Mouse (Mus musculus) bone marrow macrophage, adult 2 months (primary cell): Measurements from ENCODE around the gene Jak3.

Experiments
- CTCF ChIP-seq: IDR thresholded peaks from 2 replicates; pipeline ENCODE4 v1.5.1; 2012; ENCODE audit warnings: low read depth, mild to moderate bottlenecking, low read length, moderate library complexity
- POLR2A ChIP-seq: IDR thresholded peaks from 2 replicates; pipeline ENCODE4 v1.6.1; 2012; ENCODE audit warnings: mild to moderate bottlenecking, low read depth, low read length, borderline replicate concordance

GRCm38 (mm10) chr8:71627265-71628099 lies 48.6 kb upstream of the Jak3 start:
- TF ChIP-seq CTCF (no peak), POLR2A (no peak)
